Mouse (Mus musculus): ENCODE measurements at regions not wholly inside any gene's neighbourhood (a gene's known extent, or its start where the extent isn't known, plus 50 kb on each side); places are given as distances from the start of the nearest gene placed in this dataset.

GRCm38 (mm10) chr1:92332248-92332584 lies 136.7 kb upstream of the Hdac4 start:
- no peaks in the 10 kb centered on the region for H3K27me3 ChIP-seq (ENCODE audit: control insufficient read depth, insufficient read depth, low read length)
- H3K9ac ChIP-seq (ENCODE audit: low read depth, low read length): no peak overlapping the region
- no peak overlapping the region for H3K4me3 ChIP-seq
- intact Hi-C loops (cut with DNase I): no loop called here
- no peak overlapping the region for H3K27ac ChIP-seq
- H3K79me2 ChIP-seq (replicated peaks; ENCODE audit: control insufficient read depth, insufficient read depth, low read length): no peaks in the 10 kb centered on the region
- H3K4me1 ChIP-seq (ENCODE audit: control insufficient read depth, insufficient read depth, low read length): no peaks in the 10 kb centered on the region
- H3K36me3 ChIP-seq (ENCODE audit: control insufficient read depth, insufficient read depth, low read length): no peaks in the 10 kb centered on the region
- TF ChIP-seq CTCF (IDR thresholded peaks at IDR 0.05) (no peak), EP300 (IDR thresholded peaks at IDR 0.05; ENCODE audit: insufficient read depth, low read depth, low read length) (no peak), POLR2A (IDR thresholded peaks at IDR 0.05; ENCODE audit: insufficient read depth, low read depth, low read length) (no peak)
- no peak for DNase-seq
- 74% methylated on average over 7 of the region's 7 CpGs for WGBS

GRCm38 (mm10) chr1:92331559-92332247 lies 136.2 kb upstream of the Hdac4 start:
- no peak overlapping the region for H3K4me3 ChIP-seq
- no peaks in the 10 kb centered on the region for H3K4me1 ChIP-seq (ENCODE audit: control insufficient read depth, insufficient read depth, low read length)
- H3K27ac ChIP-seq: no peak overlapping the region
- intact Hi-C loops (cut with DNase I): no loop called here
- no peaks in the 10 kb centered on the region for H3K27me3 ChIP-seq (ENCODE audit: control insufficient read depth, insufficient read depth, low read length)
- H3K9ac ChIP-seq (ENCODE audit: low read depth, low read length): no peak overlapping the region
- H3K79me2 ChIP-seq (replicated peaks; ENCODE audit: control insufficient read depth, insufficient read depth, low read length): no peaks in the 10 kb centered on the region
- H3K36me3 ChIP-seq (ENCODE audit: control insufficient read depth, insufficient read depth, low read length): no peaks in the 10 kb centered on the region
- 66% methylated on average over 5 of the region's 5 CpGs for WGBS
- no peak for DNase-seq
- no peak for TF ChIP-seq EP300 (IDR thresholded peaks at IDR 0.05; ENCODE audit: insufficient read depth, low read depth, low read length)
- no peak for TF ChIP-seq CTCF (IDR thresholded peaks at IDR 0.05)
- no peak for TF ChIP-seq POLR2A (IDR thresholded peaks at IDR 0.05; ENCODE audit: insufficient read depth, low read depth, low read length)

GRCm38 (mm10) chr1:92330181-92330580 lies 134.7 kb upstream of the Hdac4 start:
- no peak for DNase-seq
- H3K27ac ChIP-seq: no peak overlapping the region
- no peaks in the 10 kb centered on the region for H3K36me3 ChIP-seq (ENCODE audit: control insufficient read depth, insufficient read depth, low read length)
- H3K4me3 ChIP-seq: no peak overlapping the region
- H3K4me1 ChIP-seq (ENCODE audit: control insufficient read depth, insufficient read depth, low read length): no peaks in the 10 kb centered on the region
- H3K9ac ChIP-seq (ENCODE audit: low read depth, low read length): no peak overlapping the region
- intact Hi-C loops (cut with DNase I): no loop called here
- TF ChIP-seq EP300 (IDR thresholded peaks at IDR 0.05; ENCODE audit: insufficient read depth, low read depth, low read length) (no peak), CTCF (IDR thresholded peaks at IDR 0.05) (no peak), POLR2A (IDR thresholded peaks at IDR 0.05; ENCODE audit: insufficient read depth, low read depth, low read length) (no peak)
- 84% methylated on average over 5 of the region's 5 CpGs for WGBS
- no peaks in the 10 kb centered on the region for H3K27me3 ChIP-seq (ENCODE audit: control insufficient read depth, insufficient read depth, low read length)
- no peaks in the 10 kb centered on the region for H3K79me2 ChIP-seq (replicated peaks; ENCODE audit: control insufficient read depth, insufficient read depth, low read length)

- H3K4me1 ChIP-seq (ENCODE audit: control insufficient read depth, insufficient read depth, low read length): no peaks in the 10 kb centered on the region
Measured at GRCm38 (mm10) chr1:92329491-92329890, 134.0 kb upstream of the Hdac4 start.

GRCm38 (mm10) chr1:92327141-92327540 lies 131.6 kb upstream of the Hdac4 start:
- no peak for DNase-seq
- Histone ChIP-seq H3K36me3 (ENCODE audit: control insufficient read depth, insufficient read depth, low read length) (no peaks in the 10 kb centered on the region), H3K4me1 (ENCODE audit: control insufficient read depth, insufficient read depth, low read length) (no peaks in the 10 kb centered on the region), H3K79me2 (replicated peaks; ENCODE audit: control insufficient read depth, insufficient read depth, low read length) (no peaks in the 10 kb centered on the region), H3K27ac (no peak overlapping the region), H3K27me3 (ENCODE audit: control insufficient read depth, insufficient read depth, low read length) (no peaks in the 10 kb centered on the region), H3K9ac (ENCODE audit: low read depth, low read length) (no peak overlapping the region), H3K4me3 (no peak overlapping the region)
- WGBS: 84% methylated on average over 6 of the region's 6 CpGs
- TF ChIP-seq CTCF (IDR thresholded peaks at IDR 0.05): no peak
- no peak for TF ChIP-seq EP300 (IDR thresholded peaks at IDR 0.05; ENCODE audit: insufficient read depth, low read depth, low read length)
- TF ChIP-seq POLR2A (IDR thresholded peaks at IDR 0.05; ENCODE audit: insufficient read depth, low read depth, low read length): no peak
- intact Hi-C loops (cut with DNase I): no loop called here

More at GRCm38 (mm10) chr1:92329491-92329890, 134.0 kb upstream of the Hdac4 start:
- no peaks in the 10 kb centered on the region for H3K79me2 ChIP-seq (replicated peaks; ENCODE audit: control insufficient read depth, insufficient read depth, low read length)
- WGBS: 72% methylated on average over 7 of the region's 7 CpGs
- no peak overlapping the region for H3K27ac ChIP-seq
- peak in 1 of 2 experiments; percentile 8 for DNase-seq
- no peaks in the 10 kb centered on the region for H3K27me3 ChIP-seq (ENCODE audit: control insufficient read depth, insufficient read depth, low read length)
- no peak overlapping the region for H3K4me3 ChIP-seq
- no peak overlapping the region for H3K9ac ChIP-seq (ENCODE audit: low read depth, low read length)
- TF ChIP-seq EP300 (IDR thresholded peaks at IDR 0.05; ENCODE audit: insufficient read depth, low read depth, low read length): no peak
- TF ChIP-seq CTCF (IDR thresholded peaks at IDR 0.05): no peak
- TF ChIP-seq POLR2A (IDR thresholded peaks at IDR 0.05; ENCODE audit: insufficient read depth, low read depth, low read length): no peak
- intact Hi-C loops (cut with DNase I): no loop called here
- H3K36me3 ChIP-seq (ENCODE audit: control insufficient read depth, insufficient read depth, low read length): no peaks in the 10 kb centered on the region

- Histone ChIP-seq H3K4me3 (no peak overlapping the region), H3K4me1 (ENCODE audit: control insufficient read depth, insufficient read depth, low read length) (no peaks in the 10 kb centered on the region), H3K27me3 (ENCODE audit: control insufficient read depth, insufficient read depth, low read length) (no peaks in the 10 kb centered on the region), H3K79me2 (replicated peaks; ENCODE audit: control insufficient read depth, insufficient read depth, low read length) (no peaks in the 10 kb centered on the region), H3K36me3 (ENCODE audit: control insufficient read depth, insufficient read depth, low read length) (no peaks in the 10 kb centered on the region), H3K27ac (no peak overlapping the region), H3K9ac (ENCODE audit: low read depth, low read length) (no peak overlapping the region)
- DNase-seq: no peak
- intact Hi-C loops (cut with DNase I): no loop called here
- WGBS: 88% methylated on average over 7 of the region's 7 CpGs
- TF ChIP-seq CTCF (IDR thresholded peaks at IDR 0.05) (no peak), POLR2A (IDR thresholded peaks at IDR 0.05; ENCODE audit: insufficient read depth, low read depth, low read length) (no peak), EP300 (IDR thresholded peaks at IDR 0.05; ENCODE audit: insufficient read depth, low read depth, low read length) (no peak)
Measured at GRCm38 (mm10) chr1:92325281-92325680, 129.8 kb upstream of the Hdac4 start.

All from heart, adult 2 months (tissue).